Mouse (Mus musculus) cerebellum, adult (tissue): ENCODE results near the gene Sars2.

Experiments used
- ATAC-seq: cut with Nextera tagmentation; 2 replicates; pipeline ENCODE4 v1.9.2; 2017; ENCODE audit warnings: mild to moderate bottlenecking, moderate library complexity, mixed read lengths; ENCODE audit not compliant: insufficient number of reproducible peaks, low FRiP score, low TSS enrichment

Sars2 gene

GRCm38 (mm10) chr7:28802846-28803588 lies 61.2 kb downstream of the Sars2 start:
- ATAC-seq: no peak
